Mouse (Mus musculus) bone marrow macrophage, adult 2 months (primary cell): Measurements from ENCODE around the gene Plcl2.

Source experiments
- CTCF ChIP-seq: IDR thresholded peaks from 2 replicates; pipeline ENCODE4 v1.5.1; 2012; ENCODE audit warnings: low read depth, mild to moderate bottlenecking, low read length, moderate library complexity
- POLR2A ChIP-seq: IDR thresholded peaks from 2 replicates; pipeline ENCODE4 v1.6.1; 2012; ENCODE audit warnings: mild to moderate bottlenecking, low read depth, low read length, borderline replicate concordance

- TF ChIP-seq CTCF (no peak), POLR2A (no peak)
Measured at GRCm38 (mm10) chr17:50508055-50508774, 988 bp upstream of the Plcl2 start.
